Mouse (Mus musculus): Measurements from ENCODE around the gene Cnga2.

Cnga2 gene

DNA sequence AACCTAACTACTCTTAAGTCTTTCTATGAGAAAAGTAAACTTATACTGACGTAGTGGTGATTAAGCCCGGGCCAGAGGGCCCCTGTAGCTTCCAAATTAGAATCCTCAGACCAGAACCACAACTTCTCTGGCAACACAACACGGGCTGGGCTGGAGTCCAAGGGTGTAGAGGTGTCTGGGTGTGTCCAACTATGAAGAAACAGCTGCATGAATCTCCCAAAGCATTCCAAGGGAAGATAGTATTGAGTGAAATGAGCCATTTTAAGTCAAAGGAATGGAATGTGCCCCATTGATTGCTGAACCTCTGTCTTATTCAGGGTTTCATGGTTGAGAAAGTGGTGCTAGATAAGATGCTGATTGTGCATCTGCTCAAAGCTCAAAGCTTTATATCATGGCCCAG lies 52.4 kb downstream of the Cnga2 start:
- in situ Hi-C loops (cut with MboI; ENCODE audit: low sequenced_read_pairs) = no loop called here

DNA sequence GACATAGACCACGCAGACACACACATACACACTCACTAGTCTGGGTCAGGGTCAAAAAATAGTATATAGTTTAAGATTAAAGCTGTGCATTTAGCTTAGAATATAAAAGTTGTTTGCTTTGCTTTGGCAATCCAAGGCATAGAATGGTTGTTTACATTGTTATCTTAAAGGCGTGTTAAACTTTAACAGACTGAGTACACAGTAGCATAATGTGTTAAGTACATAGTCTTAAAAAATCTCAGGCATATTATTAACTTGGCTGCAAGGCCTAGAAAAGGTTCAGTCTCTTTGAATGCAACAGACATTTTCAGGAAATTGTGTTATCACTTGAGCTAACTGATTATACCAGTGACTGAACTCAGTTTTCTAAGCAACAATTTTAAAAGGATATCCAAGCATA lies 56.3 kb downstream of the Cnga2 start:
- in situ Hi-C loops (cut with MboI; ENCODE audit: low sequenced_read_pairs) = no loop called here
